Mouse (Mus musculus) heart, postnatal 14 days (tissue): Measurements from ENCODE around the gene Gtf2h3. TPM values are rescaled to one million over a fixed set of nuclear protein-coding genes. Genes with fewer than 3 reads are reported as not detected.
"Not testable (repeated sequence)": the region's sequence is repeated elsewhere in the genome, so short reads cannot be mapped to it uniquely, and the experiment has no call there.

Experiments used
- DNase-seq, 2 experiments: peaks; one replicate each; pipeline ENCODE4 v3.0.0; 2021 to 2022
- intact Hi-C: fragments of 180-260 bp; cut with DNase I; formaldehyde crosslinking; loops from one replicate; pipeline ENCODE4 v1.15.1; 2025
- total RNA-seq, 2 experiments: library from RNA; stranded (reverse); gene quantifications; 2 replicates each; pipeline ENCODE4 v1.2.3; 2021

The Gtf2h3 gene
- total RNA-seq, 2 experiments from 2014 or later, result 20.2 to 22.1 TPM

DNA sequence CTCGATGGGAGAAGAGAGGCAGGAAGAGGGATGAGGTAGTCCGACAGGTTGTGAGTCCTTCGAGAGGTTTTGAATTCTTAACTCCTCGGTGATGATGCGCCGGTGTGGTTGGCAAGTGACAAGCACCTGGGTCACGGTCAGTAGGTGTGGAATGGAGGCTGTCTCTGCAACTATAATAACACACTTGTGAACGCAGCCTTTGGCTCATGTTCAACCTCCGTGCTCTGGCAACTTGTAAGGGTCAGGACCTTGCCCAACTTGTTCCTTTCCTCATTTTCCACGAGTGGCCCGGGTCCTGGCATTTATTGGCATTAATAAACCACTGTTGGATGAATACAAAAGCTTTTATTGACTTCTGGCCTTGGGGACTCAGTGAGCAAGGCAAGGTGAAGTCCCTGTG lies 50.7 kb downstream of the Gtf2h3 start:
- DNase-seq, result no peak
- intact Hi-C loops, result no loop called here

DNA sequence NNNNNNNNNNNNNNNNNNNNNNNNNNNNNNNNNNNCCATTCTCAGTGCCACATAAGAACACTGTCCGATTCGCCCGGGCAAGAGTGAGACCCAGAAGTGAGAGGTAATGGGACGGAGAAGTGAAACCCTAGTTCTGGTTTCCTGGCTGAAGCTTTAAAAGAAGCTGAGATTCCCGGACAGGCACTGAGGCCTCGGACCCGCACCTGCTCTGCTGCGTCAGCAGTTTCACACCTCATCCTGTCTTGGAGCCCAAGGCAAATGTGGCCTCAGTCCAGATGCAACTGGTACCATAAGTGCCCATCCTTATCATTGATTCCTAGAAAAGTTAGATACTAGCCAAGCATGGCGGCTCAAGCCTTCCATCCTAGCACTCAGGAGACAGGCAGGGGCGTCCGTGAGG lies 52.7 kb downstream of the Gtf2h3 start:
- DNase-seq, result no peak
- intact Hi-C loops, result no loop called here

DNA sequence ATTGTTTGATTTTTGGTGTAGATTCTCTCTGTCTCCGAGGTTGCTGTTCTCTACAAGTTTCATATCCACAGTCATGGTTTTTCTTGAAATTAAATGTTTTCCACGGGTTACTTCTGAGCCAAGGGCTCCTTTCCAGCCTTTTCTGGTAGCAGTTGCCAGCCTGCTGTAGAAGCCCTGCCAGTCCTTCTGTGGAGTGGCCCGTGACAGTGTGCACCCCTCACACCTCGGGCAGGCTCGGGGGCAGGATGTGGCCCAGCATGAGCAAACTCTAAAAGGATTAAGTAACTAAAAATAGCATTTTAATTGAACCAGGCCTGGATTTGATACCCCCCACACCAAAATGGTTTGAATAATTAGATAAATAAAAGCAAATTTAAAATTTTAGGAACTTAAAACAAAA lies 53.5 kb downstream of the Gtf2h3 start:
- DNase-seq, result no peak
- intact Hi-C loops, result no loop called here

DNA sequence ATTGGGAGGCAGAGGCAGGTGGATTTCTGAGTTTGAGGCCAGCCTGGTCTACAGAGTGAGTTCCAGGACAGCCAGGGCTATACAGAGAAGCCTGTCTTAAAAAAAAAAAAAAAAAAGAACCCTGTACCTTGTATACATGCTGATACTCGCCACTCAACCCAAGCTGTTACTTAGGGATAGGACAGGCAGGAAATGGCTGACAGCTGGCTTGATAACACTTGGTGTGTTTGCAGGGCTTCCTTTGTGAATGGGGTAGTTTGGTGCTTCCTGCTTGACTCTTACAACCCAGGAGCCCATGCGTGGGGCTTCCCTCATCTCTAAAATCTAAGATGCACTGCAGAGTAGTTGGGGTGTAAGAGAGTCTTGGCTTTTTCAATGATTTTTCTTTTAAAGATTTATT lies 54.5 kb downstream of the Gtf2h3 start:
- intact Hi-C loops, result no loop called here
- DNase-seq, result no peak

DNA sequence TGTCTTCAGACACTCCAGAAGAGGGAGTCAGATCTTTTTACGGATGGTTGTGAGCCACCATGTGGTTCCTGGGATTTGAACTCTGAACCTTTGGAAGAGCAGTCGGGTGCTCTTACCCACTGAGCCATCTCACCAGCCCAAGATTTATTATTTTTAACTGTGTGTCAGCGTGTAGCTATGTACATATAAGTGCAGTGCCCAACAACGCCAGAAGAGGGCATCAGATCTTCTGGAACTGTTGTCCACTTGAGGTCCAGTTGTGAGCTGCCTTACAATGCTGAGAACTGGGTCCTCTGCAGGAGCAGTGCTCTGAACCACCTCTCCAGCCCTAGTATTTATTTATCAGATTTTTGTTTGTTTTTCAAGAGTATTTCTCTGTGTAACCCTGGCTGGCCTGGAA lies 56.1 kb downstream of the Gtf2h3 start:
- DNase-seq, result peak in 1 of 2 experiments; percentile 23
- intact Hi-C loops, result not testable (repeated sequence)

DNA sequence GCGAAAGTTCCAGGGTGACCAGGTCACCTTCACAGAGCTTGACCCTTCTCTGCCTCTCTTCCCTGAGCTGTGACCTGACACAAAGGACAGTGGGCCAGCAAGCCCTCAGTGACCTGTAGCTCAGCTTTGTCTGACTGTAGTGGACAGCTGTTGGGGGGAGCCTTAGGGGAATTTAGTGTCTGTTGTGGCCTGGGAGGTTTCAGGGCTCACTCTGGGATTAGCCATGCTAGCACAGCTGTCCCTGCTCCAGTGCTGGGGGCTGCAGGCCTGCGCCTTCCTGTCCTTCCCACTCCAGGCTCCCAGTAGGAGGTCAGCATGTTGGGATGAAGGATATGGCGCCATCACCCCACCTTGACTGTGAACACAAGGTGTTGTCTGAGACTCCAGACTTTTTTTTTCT lies 57.2 kb downstream of the Gtf2h3 start:
- DNase-seq, result no peak
- intact Hi-C loops, result no loop called here

DNA sequence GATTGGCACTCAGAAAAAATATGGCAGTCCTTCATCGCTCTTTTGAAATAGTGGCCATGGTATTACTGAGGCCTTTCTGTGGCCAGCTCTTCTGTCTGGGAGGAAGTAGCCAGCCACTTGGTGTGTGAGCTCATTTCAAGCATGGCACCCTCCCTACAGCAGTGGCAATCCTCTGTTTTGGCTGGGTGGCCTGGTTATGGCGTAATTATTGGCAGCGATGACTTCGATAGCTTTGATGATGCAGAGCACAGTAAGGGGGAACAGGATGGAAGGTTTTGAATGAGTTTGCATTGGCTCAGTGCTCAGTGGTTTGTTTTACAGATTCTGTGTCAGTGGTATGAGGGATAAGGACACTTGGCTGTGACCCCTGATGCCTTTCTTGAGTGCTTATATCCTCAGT lies 57.8 kb downstream of the Gtf2h3 start:
- DNase-seq, result no peak
- intact Hi-C loops, result no loop called here

DNA sequence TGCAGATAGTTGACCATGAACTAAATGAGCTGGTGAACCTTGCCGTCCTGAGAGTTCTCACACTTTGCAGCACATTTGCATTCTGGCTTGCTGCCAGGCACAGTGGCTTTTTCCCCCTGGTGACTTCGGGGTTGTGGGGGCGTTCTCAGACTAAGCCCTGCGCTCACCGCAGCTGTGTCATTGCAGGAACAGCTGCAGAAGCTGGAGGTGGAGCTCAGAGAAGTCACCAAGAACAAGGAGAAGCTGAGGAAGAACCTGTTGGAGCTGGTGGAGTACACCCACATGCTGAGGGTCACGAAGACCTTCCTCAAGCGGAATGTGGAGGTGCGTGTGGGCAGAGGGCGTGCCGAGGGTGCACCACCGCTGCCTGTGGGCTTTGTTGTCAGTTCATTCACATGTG lies 58.4 kb downstream of the Gtf2h3 start:
- peak in 1 of 2 experiments; percentile 19 for DNase-seq
- intact Hi-C loops, result no loop called here

DNA sequence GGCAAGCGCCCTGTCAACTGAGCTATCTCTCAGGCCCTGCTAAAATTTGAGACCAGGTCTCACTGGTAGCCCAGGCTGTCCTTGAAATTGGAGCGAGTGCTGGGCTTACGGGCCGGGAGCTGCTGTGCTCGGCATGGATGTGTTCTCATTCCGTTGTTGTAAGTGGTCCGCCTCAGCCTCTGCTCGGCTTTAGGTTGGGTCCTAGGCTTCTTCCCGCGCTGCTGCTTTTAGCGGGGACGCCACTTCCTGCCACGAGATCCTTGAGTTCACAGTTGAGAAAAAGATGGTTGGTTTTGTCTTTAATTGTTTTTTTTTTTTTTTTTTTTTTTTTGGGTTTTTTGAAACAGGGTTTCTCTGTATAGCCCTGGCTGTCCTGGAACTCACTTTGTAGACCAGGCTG lies 58.9 kb downstream of the Gtf2h3 start:
- intact Hi-C loops, result no loop called here
- no peak for DNase-seq

Other genes starting within 250 kb of the Gtf2h3 start
- 100 to 1,000 TPM; 142 to 166 TPM for gene Cdk2ap1, start 216.1 kb upstream of the Gtf2h3 start, total RNA-seq
- 10 to 100 TPM; 66.7 to 70.9 TPM for gene Sbno1, start 153.1 kb upstream of the Gtf2h3 start, total RNA-seq
- 100 to 1,000 TPM; 161 to 185 TPM for gene Kmt5a, start 139.2 kb upstream of the Gtf2h3 start, total RNA-seq
- 1 to 10 TPM; 8.8 to 9.5 TPM for gene Rilpl2, start 100.8 kb upstream of the Gtf2h3 start, total RNA-seq
- gene Snrnp35, start 96.0 kb upstream of the Gtf2h3 start, total RNA-seq, result 10 to 100 TPM in 1 of 2 experiments, 1 to 10 TPM in 1; 9.6 to 13.1 TPM
- gene Rilpl1, start 47.7 kb upstream of the Gtf2h3 start, total RNA-seq, result 100 to 1,000 TPM; 167 to 179 TPM
- 100 to 1,000 TPM; 170 to 175 TPM for gene Tmed2, start 38.4 kb upstream of the Gtf2h3 start, total RNA-seq
- 1 to 10 TPM; 5.4 to 6.7 TPM for gene Ddx55, start 26.3 kb upstream of the Gtf2h3 start, total RNA-seq
- 10 to 100 TPM; 33.7 to 37.2 TPM for gene Eif2b1, start within 50 bp of the Gtf2h3 start, total RNA-seq
- gene Atp6v0a2, start 49.4 kb downstream of the Gtf2h3 start, total RNA-seq, result 10 to 100 TPM; 41.9 to 45.9 TPM
- under 1 TPM; 0.05 to 0.14 TPM for gene Dnah10, start 145.9 kb downstream of the Gtf2h3 start, total RNA-seq